23 mouse cellular contexts compared by ENCODE assay signal in genomic region chr4:57934181-57934580, GRCm38 (mm10). TPM values are rescaled to one million over a fixed set of nuclear protein-coding genes. Genes with fewer than 3 reads are reported as not detected.
DNase-seq lines count a peak whose midpoint lies in the region; ATAC-seq lines count a peak whose summit lies in the region.
"Had no signal": no experiment of that assay in that cellular context is flagged by ENCODE, and none has a peak within 500 bp of the region (broad histone marks: within the 10 kb centered on the region; RNA-seq: fewer than 3 reads in every experiment).

No protein-coding gene starts in this region.

- H3K27me3 ChIP-seq in midbrain, embryonic 11.5 days (ENCODE audit: control insufficient read depth, insufficient read depth, low read length): no peaks in the 10 kb centered on the region
- no peaks in the 10 kb centered on the region for H3K27me3 ChIP-seq in midbrain, embryonic 10.5 days (ENCODE audit: low read depth, poor library complexity, severe bottlenecking)
- H3K27me3 ChIP-seq: embryonic facial prominence, embryonic 12.5 days; forebrain, embryonic 12.5 days; Patski had no signal

- intact Hi-C loops in left cerebral cortex, postnatal 10 days (cut with DNase I): no loop called here

- H3K9me3 ChIP-seq in midbrain, embryonic 11.5 days (ENCODE audit: control insufficient read depth, low read length): no peaks in the 10 kb centered on the region
- H3K9me3 ChIP-seq in midbrain, embryonic 10.5 days (replicated peaks): peaks cover 9% of the 10 kb centered on the region; the same call in 1 of the 2 replicates
- H3K9me3 ChIP-seq: embryonic facial prominence, embryonic 10.5 days; embryonic facial prominence, embryonic 12.5 days; G1E had no signal

- ATAC-seq in midbrain, embryonic 11.5 days (ENCODE audit: low FRiP score): no peak
- ATAC-seq: activated CD4-positive, CD25-positive, alpha-beta regulatory T cell, adult 4 months; forebrain, embryonic 14.5 days; forebrain, embryonic 16.5 days; Patski had no signal

- H3K4me1 ChIP-seq in midbrain, embryonic 11.5 days (ENCODE audit: control insufficient read depth, insufficient read depth, low read length): no peaks in the 10 kb centered on the region
- no peaks in the 10 kb centered on the region for H3K4me1 ChIP-seq in midbrain, embryonic 10.5 days
- H3K4me1 ChIP-seq: embryonic facial prominence, embryonic 10.5 days; embryonic facial prominence, embryonic 12.5 days; forebrain, embryonic 12.5 days had no signal

- no peak overlapping the region for H3K4me2 ChIP-seq in midbrain, embryonic 11.5 days
- H3K4me2 ChIP-seq: embryonic facial prominence, embryonic 12.5 days; forebrain, embryonic 12.5 days had no signal

- H3K27ac ChIP-seq in midbrain, embryonic 11.5 days (ENCODE audit: low read depth, low read length): no peak overlapping the region
- H3K27ac ChIP-seq in midbrain, embryonic 10.5 days (replicated peaks): no peak overlapping the region
- H3K27ac ChIP-seq: embryonic facial prominence, embryonic 10.5 days; embryonic facial prominence, embryonic 12.5 days; forebrain, embryonic 12.5 days had no signal

- H3K9ac ChIP-seq in midbrain, embryonic 11.5 days (ENCODE audit: low read length): no peak overlapping the region
- H3K9ac ChIP-seq: embryonic facial prominence, embryonic 12.5 days; forebrain, embryonic 12.5 days had no signal

- H3K4me3 ChIP-seq in midbrain, embryonic 11.5 days (ENCODE audit: low read depth, low read length): no peak overlapping the region
- H3K4me3 ChIP-seq in midbrain, embryonic 10.5 days: no peak overlapping the region
- H3K4me3 ChIP-seq: embryonic facial prominence, embryonic 10.5 days; embryonic facial prominence, embryonic 12.5 days; forebrain, embryonic 12.5 days had no signal

- no peaks in the 10 kb centered on the region for H3K36me3 ChIP-seq in midbrain, embryonic 11.5 days (ENCODE audit: control insufficient read depth, insufficient read depth, low read length)
- H3K36me3 ChIP-seq in midbrain, embryonic 10.5 days: no peaks in the 10 kb centered on the region
- H3K36me3 ChIP-seq: embryonic facial prominence, embryonic 10.5 days; embryonic facial prominence, embryonic 12.5 days; forebrain, embryonic 12.5 days; G1E had no signal

- DNase-seq in midbrain, embryonic 11.5 days (ENCODE audit: low spot score, missing footprints): peak; percentile 67
- DNase-seq in midbrain, embryonic 10.5 days (ENCODE audit: low spot score): no peak
- DNase-seq in ES-CJ7 (ENCODE audit: low read depth, low spot score): peak; percentile 77
- peak; percentile 33 for DNase-seq in R1 (ENCODE audit: low read depth, low spot score)
- no peak for DNase-seq in left cerebral cortex, adult 11 months (ENCODE audit: low spot score)
- DNase-seq in neural tube, embryonic 10.5 days (ENCODE audit: extremely low spot score, low spot score): no peak
- DNase-seq in left cerebral cortex, postnatal 10 days (ENCODE audit: extremely low spot score in 1 of 2, low spot score in 2 of 2): no peak
- DNase-seq: adrenal gland, adult 8-10 months; adrenal gland, postnatal 14 days; adrenal gland, postnatal 36 days; cerebellum, adult 11-12 months; cerebellum, adult 2 months; cerebellum, adult 9-10 months; cerebellum, postnatal 10 days; cerebellum, postnatal 25 days had no signal

- WGBS in midbrain, embryonic 11.5 days: 80% methylated on average over 5 of the region's 5 CpGs
- WGBS in midbrain, embryonic 10.5 days: 82% methylated on average over 5 of the region's 5 CpGs

RNA-seq across cellular contexts. Expression of gene D630039A03Rik, which starts 18.1 kb away (rescaled TPM):
- polyA plus RNA-seq in midbrain, embryonic 11.5 days (2014; fragmentation: Nextera tagmentation; extraction: Ambion mirVana): 0.04 TPM in 1 of 2 replicates, not detected in the other
- 0.07 and 0.10 TPM in 2 replicates for polyA plus RNA-seq in midbrain, embryonic 10.5 days (2016; fragmentation: Nextera tagmentation; extraction: Ambion mirVana)
- total RNA-seq in left cerebral cortex, postnatal 10 days (2021): under 1 TPM; 0.11 to 0.28 TPM
- polyA plus RNA-seq: forebrain, embryonic 12.5 days; forebrain, embryonic 14.5 days; forebrain, embryonic 16.5 days; G1E had no signal

RNA-seq across cellular contexts. Expression of gene Txn1, which starts 22.0 kb away (rescaled TPM):
- polyA plus RNA-seq in midbrain, embryonic 11.5 days (2014; fragmentation: Nextera tagmentation; extraction: Ambion mirVana): 404 and 408 TPM in 2 replicates
- polyA plus RNA-seq in midbrain, embryonic 10.5 days (2016; fragmentation: Nextera tagmentation; extraction: Ambion mirVana): 382 and 417 TPM in 2 replicates
- 100 to 1,000 TPM; 198 to 208 TPM for total RNA-seq in left cerebral cortex, postnatal 10 days (2021)

Comparison
In these comparisons a context has a peak if more than half of its experiments do, and no peak if none do; other contexts are left out.
1. DNase-seq: peak in midbrain, embryonic 11.5 days (single experiment), ES-CJ7 (single experiment) and R1 (single experiment); none in midbrain, embryonic 10.5 days (single experiment), left cerebral cortex, adult 11 months (single experiment), neural tube, embryonic 10.5 days (single experiment) and left cerebral cortex, postnatal 10 days (0 of 2).